Mouse (Mus musculus) G1E-ER4 (cell line): ENCODE data around the gene Adh1. TPM values are rescaled to one million over a fixed set of nuclear protein-coding genes. Genes with fewer than 3 reads are reported as not detected.

Source experiments
- GATA1 ChIP-seq: IDR thresholded peaks from one replicate; pipeline ENCODE4 v1.8.0; 2012; ENCODE audit warnings: low read length, inconsistent platforms
- polyA plus RNA-seq: library from polyadenylated mRNA; stranded (reverse); fragments of >175 nt; gene quantifications from 2 replicates; pipeline ENCODE4 v1.2.3, GENCODE M21; 2012

Adh1 gene
- polyA plus RNA-seq, 1 experiment, result not detected

DNA sequence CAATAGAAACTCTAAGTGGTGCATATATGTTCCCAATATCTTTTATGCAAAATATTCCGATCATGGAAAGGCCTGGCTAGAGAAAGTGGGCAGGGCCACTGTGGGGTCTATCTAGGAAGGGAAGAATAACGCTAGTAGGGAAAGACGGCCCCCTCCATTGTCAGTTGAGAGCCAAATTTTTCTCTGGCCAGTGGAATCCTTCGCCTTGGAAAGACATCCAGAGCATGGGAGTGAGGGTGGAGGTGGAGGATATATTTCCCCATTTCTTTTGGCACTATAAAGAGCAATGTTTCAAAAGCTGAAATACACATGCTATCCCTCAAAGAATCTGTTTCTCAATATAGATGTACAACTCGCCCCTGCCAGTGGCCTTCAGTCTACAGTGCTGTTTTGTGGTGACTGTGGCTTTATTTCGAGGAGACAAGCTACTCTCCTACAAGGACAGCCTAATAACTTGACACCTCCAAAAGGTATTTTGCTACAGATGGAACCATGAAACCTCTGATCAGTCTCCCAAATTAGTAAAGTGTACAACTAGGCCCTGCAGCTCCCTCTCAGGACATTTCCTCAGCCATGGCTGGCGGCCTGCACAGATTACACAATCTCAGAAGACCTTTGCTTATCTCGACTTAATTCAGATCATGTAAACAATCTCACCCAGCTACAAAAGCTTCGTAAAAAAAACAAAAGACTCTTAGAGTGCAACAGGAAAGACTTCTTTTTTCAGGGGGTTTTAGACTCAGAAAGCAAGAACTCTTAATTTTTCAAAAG lies 4.8 kb upstream of the Adh1 start:
- TF ChIP-seq GATA1, result no peak

- no peak for TF ChIP-seq GATA1
These were observed 1.8 kb downstream of the Adh1 start for GRCm38 (mm10) chr3:138262568-138262967.

DNA sequence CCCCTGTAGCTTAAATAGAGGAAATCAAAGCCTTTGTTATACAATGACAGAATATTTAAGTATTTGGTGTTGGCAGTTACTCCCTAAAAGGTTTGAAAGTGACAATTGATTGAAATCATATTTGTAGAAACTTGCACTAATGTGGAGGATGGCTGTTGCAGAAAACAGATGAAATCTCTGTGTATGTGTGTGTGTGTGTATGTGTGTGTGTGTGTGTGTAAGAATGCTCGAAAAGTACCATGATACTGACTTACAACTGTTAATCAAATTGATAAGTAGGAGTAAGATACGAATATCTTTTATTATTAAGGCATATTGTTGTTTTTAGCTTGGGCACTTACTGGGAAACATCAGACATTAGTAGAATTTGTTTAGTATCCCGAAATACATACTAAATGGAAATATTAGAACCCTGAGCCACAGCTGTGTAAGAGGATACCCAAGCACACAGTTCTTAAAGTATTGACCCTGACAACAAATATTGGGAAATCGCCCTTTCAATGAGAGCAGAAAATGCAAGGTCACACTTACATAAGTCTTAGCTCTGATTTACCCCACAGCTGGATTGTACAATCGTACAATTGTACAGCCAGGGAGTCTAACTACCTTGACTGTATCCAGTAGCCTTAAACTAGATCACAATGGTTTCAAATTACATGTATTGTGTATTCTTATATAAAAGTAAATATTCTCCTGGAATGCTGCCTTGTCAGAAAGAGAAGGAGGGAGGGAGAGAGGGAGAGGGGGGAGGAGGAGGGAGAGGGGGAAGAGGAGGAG lies 2.6 kb downstream of the Adh1 start:
- TF ChIP-seq GATA1, result no peak

- TF ChIP-seq GATA1, result no peak
These were observed 3.9 kb downstream of the Adh1 start for GRCm38 (mm10) chr3:138264648-138265047.

DNA sequence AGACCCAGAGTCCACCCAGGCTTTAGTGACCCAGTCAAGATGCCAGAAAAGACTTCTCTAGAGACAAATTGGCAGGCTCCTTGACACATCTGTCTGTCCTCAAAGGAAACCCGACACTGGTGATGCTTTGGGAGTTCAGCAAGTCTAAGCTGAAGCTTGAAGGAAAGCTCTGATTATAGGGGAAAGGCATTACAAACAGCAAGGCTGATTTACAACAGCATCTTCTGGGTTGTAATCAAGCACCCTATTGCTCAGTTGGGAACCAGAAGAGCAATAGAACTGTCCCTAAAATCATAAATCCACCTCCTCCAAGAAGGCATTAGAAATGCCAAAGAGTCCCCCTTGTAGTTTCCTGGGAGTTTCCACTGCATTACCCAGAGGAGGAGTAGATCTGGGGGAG lies 9.7 kb downstream of the Adh1 start:
- TF ChIP-seq GATA1, result no peak

GRCm38 (mm10) chr3:138271297-138271696 lies 10.5 kb downstream of the Adh1 start:
- TF ChIP-seq GATA1, result no peak

GRCm38 (mm10) chr3:138273080-138273479 lies 12.3 kb downstream of the Adh1 start:
- no peak for TF ChIP-seq GATA1

GRCm38 (mm10) chr3:138275100-138275499 lies 14.3 kb downstream of the Adh1 start:
- no peak for TF ChIP-seq GATA1

- TF ChIP-seq GATA1, result no peak
These were observed 21.8 kb downstream of the Adh1 start for GRCm38 (mm10) chr3:138282556-138282955.

- TF ChIP-seq GATA1, result no peak
These were observed 23.0 kb downstream of the Adh1 start for GRCm38 (mm10) chr3:138283831-138284230.

- TF ChIP-seq GATA1, result no peak
These were observed 25.2 kb downstream of the Adh1 start for GRCm38 (mm10) chr3:138285986-138286385.

GRCm38 (mm10) chr3:138287686-138288085 lies 26.9 kb downstream of the Adh1 start:
- TF ChIP-seq GATA1, result no peak

- TF ChIP-seq GATA1, result no peak
These were observed 29.9 kb downstream of the Adh1 start for GRCm38 (mm10) chr3:138290672-138291071.

GRCm38 (mm10) chr3:138291529-138292117 lies 30.8 kb downstream of the Adh1 start:
- TF ChIP-seq GATA1, result no peak

DNA sequence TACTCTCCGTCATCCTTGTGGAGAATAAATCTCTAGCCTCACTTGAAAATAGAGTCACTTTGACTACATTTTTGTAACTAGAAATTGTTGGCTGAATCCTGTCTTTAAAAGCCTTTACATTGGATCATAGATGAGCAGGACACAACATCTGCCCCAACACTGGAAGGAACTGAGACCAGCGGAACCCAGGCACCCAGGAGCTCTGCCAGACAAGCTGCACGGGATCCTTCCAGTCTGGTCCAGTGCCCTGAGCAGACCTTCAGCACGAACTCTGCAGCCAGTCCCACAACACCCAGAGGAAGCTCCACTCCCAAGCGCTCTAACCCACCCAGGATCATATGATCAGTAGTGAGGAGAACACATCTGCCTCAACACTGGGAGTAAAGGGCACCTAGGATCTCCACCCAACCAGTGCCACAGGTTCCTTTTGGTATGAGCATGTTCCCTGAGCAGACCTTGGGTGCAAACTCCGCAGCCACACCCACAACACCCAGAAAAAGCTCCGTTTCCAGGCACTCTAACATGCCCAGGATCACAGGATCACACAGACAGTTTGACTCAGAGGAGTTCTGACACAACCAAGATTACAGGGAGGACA lies 32.6 kb downstream of the Adh1 start:
- TF ChIP-seq GATA1, result no peak

GRCm38 (mm10) chr3:138300130-138300529 lies 39.3 kb downstream of the Adh1 start:
- TF ChIP-seq GATA1, result no peak
